Mouse (Mus musculus) cerebellum, adult (tissue): ENCODE measurements around the gene Gcnt1.
A peak's percentile ranks its signal among the peaks of the same experiment; 100 is the strongest.

Experiments
- ATAC-seq: cut with Nextera tagmentation; 2 replicates; pipeline ENCODE4 v1.9.2; 2017; ENCODE audit warnings: mild to moderate bottlenecking, moderate library complexity, mixed read lengths; ENCODE audit not compliant: insufficient number of reproducible peaks, low FRiP score, low TSS enrichment

Gene Gcnt1

DNA sequence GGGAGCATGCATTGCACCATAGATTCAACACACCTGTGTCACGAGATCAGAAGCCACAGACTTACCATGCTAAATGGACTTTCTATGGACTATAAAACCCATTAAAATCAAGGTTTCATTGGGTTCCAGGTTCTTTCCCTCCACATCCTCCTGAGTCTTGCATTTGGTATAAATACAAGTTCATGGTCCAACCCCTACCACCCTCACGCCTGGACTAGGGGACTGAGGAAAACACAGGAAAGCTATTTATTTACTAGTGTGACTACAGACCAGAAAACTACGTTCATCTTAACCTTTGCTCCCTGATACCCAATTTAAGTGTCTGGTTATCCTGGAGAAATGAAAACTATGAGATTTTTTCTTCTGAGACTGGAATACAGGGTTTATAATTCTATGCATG is at the start of gene Gcnt1:
Gene Gcnt1, minus strand, starts transcription at position 144 of the 400 bp plus-strand sequence.
- ATAC-seq, result no peak

DNA sequence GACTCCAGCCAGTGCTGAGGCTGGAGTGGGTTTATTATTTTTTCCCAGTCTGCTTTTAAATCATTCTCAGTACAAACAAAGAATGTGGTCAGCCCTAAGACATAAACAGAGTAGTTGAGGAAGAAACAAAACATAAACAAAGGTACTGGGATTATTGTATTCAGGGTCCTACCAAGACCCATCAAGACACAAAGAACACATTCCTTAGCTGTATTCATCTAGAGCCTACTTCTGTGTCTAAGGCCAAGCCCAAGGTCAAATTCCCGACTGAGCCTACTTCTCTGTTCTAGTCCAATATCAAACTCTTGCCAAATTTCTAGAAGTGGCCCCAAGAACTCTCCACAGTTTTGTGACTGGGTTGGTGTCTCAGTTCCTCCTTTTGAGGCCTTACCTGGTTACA is 45.2 kb upstream of the Gcnt1 start:
- no peak for ATAC-seq

DNA sequence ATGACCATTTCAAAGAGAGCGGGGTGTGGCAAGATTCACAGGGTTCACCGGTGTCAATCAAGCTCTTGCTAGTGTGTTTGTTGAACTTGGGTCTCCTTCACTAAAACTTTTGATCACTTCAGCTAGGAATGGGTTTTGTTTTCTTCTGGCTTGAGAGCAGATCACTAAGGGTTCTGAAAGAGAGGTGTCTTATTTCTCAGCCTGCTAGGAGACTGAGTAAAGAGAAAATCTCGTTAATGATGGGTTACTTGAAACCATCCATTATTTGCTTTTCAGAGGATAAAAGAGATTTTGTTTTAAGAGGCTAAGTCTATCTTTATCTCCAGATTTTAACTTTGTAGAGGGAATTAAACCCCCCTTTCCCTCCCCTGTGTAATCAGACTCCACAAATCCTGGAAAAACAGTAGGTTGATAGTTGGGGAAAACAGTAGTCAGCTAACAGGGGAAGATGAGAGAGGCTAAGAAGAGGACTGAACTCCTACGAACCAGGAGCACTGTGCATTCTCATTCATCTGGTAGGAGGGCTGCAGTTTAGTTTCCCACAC is 40.3 kb upstream of the Gcnt1 start:
- ATAC-seq, result no peak

DNA sequence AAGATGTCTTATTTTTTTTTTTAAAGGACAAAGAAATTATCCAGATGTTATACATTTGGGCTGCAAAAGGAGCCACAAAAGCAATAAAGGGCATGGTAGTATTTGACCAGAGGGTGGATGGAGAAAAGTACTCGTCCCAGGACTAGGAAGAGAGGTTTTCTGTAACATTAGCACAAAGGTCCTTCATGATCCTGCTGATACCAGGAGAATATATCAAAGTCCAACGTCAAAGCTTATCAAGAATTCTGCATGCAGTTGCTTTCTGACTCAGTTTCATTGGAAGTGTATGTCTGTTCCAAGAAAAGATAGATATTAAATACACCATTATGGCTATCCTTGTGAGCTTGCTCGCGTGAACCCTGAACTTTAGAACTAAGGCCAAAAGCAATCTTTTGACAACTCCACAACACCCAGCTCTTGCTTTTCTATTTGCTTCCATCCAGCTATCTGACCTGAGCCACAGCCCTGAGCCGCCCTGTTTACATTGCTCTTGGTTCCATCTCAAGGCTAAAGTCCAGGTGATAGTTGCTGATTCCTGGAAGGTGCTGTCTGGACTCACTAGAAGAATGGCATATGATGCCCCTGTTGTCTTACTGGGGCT is 37.9 kb upstream of the Gcnt1 start:
- ATAC-seq, result no peak

DNA sequence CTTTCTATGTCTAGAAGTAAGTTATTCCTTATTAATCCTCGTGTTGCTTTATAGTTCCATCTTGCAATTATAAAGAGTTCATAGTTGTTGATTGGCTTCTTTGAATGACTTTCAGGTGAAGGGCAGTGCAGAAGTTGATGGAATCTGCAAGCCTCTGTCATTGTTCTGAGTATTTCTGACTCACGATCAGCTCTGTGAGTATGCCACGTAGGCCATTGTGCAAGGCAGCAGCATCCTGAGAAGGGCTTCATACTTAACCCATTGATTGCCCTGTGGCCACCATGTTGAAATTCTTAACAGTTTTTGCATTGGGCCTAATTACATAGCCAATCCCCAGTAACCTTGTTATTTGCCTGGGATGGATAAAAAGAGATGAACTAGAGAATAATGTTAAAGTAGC is 36.7 kb upstream of the Gcnt1 start:
- no peak for ATAC-seq

DNA sequence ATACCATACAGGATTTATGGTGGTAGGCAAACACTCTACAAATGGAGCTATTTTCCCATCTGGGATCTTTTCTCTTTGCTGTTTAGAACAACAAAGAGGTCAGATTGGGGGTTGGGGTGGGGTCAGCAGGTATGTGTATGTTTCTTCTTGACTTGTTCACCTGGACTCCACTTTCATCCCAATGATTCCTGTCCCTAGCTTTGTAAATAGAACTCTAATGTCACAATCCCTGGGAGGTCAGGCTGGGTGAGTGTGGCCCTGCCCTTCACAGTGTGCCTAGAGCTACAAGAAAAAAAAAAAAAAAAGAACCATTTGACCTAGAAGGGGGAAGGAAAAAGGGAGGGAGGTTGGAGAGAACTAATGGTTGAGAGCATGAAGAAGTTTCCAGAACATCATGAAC is 35.9 kb upstream of the Gcnt1 start:
- ATAC-seq, result no peak

DNA sequence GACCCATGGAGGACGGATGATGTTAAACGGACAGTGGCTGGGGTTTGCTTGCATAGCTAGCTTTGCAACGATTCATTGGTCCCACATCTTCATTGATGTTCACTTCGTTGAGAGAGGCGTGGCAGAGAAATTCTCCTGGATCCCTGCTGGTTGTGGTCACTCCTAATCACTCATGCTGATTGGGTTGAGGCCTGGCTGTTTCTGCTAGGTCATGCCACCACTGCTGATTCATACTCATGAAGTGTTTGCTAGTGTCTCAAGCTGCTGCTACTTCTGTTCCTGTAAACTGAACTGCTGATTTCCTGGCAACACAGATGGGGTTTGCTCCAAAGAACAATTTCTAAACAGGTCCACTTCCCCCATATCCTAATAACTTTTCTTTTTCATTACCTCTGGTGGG is 34.2 kb upstream of the Gcnt1 start:
- ATAC-seq, result no peak

DNA sequence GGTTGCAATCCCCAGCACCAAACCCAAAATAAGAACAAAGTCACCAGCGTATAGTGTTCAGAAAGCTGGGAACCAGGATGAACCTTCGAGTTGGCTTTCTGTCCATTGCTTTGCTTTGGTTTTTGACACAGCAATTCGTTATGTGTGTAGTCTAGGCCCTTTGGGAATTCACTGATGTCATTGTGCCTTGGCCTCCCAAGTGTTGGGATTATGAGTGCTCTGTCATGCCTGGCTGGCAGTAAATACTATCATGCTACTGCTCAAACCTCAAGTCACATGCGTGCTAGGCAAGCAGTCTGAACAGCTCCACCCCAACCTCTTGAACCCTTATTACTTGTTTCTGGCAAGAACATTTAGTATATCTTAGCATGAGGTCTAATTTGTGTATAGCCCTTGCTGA is 30.5 kb upstream of the Gcnt1 start:
- no peak for ATAC-seq

DNA sequence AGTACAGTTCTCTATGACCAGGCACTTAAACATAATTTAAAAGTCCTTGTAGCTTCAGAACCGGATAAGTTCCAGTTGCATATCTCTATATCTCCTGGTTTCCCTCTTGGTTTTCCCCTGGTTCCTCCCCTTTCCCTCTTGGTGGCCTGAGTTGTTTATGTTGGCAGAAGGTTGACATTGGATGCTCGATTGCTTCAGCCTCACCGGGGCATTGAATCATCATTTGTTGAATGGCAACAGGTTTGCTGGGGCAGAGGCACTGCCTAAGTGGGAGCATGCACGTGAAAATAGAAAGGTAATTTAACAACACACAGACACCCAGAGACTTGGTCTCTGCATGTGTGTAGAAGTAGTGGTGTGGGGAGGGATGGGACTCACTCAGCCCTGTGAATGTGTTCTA is 27.9 kb upstream of the Gcnt1 start:
- ATAC-seq, result no peak

DNA sequence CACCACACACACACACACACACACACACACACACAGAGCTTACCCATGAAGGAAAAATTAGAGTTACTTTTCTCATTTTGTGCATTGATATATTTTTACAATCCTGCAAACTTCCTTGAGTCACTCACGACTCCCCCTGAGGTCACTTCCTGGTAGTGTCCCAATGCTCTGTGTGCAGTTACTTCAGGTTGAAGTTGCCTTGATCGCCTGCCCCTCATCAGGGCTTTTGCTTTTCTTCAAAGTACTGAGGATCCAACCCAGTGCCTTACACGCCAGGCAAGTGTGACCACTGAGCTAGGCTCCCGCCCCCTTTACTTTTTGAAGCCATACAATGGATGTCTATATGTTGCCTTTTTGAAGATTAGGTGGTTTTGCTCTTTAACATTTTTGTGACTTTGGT is 27.3 kb upstream of the Gcnt1 start:
- no peak for ATAC-seq

DNA sequence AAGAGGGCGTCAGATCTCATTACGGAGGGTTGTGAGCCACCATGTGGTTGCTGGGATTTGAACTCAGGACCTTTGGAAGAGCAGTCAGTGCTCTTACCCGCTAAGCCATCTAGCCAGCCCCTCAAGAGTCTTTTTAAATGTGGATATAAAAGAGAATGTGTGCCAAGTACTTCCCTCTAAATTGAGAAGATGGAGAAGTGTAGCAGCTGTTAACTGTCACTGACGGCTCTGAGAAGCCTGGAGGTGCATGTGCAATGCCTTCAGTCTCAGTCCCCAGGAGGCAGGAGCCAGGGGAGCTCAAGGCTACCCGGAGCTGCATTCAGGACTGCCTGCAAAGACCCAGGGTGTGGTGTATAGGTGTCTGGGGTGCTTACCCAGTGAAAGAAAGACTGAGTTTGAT is 25.3 kb upstream of the Gcnt1 start:
- ATAC-seq, result no peak

DNA sequence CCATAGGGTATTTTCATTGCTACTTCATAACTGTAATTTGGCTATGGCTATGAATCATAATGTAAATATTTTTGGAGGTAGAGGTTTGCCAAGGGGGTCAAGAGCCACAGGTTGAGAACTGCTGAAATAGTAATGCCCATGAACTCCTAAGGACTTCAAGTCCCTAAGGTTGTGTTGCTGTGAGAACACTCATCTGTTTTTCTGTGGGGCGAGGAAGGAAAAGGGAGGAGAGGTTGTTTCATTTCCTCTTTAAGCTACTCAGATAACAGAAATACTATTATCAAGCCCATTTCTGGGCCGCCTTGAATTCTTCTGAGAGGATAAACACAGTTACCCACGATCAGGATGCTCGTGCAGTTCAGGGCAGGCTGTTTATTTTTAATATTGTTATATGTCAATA is 24.2 kb upstream of the Gcnt1 start:
- no peak for ATAC-seq

DNA sequence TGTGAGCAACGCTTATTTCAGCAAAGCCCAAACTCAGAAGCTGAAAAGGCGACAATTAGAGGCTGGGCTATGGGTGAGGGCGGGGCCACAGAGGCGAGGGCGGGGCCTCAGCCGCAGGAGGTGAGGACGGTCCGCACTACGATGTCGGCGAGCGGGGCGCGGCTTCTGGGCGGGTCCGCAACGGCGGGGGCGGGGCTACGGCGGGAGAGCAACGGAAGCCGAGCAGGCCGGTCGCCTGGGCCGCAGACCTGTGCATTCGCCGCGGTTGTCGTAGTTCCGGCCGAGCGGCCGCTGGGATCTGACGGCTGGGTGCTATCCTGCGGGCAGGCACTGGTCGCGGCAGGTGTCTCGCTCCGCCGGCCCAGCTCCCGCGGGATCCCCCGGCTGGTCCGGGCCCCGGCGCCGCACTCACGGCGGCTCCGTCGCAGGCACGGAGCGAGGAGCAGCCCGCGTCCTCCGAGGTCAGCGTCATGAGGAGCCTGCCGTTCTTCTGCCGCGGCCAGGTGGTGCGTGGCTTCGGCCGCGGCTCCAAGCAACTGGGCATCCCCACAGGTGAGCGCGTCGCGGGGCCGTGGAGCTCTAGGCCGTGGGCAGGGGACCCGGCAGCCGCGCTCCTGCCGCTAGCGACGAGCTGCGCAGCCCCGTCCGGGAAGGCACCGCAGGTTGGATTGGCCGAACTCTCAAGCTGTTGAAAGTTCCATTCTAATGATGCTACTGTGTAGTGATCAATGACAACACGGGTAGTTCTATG is 21.4 kb upstream of the Gcnt1 start, which contains the start of gene Rfk:
Gene Rfk, plus strand, starts transcription at position 203 of the 751 bp plus-strand sequence.
- peak; percentile 87 for ATAC-seq

DNA sequence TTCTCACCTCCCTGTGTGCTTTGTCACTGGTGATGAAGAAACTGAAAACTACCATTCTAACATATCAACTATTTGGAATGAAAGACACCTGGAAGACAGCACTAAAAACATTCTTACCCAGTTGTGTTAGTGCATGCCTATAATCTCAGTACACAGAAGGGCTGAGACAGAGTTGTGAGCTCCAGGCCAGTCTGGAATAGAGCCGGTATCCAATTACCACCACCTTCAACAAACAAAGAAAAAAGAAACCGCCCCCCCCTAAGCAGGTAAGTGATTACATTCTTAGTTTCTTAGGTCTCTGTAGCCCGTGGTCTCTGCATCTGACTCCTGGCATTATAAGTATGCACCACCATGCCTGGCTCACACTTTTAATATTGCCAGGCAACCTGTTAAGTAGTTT is 20.2 kb upstream of the Gcnt1 start:
- no peak for ATAC-seq

DNA sequence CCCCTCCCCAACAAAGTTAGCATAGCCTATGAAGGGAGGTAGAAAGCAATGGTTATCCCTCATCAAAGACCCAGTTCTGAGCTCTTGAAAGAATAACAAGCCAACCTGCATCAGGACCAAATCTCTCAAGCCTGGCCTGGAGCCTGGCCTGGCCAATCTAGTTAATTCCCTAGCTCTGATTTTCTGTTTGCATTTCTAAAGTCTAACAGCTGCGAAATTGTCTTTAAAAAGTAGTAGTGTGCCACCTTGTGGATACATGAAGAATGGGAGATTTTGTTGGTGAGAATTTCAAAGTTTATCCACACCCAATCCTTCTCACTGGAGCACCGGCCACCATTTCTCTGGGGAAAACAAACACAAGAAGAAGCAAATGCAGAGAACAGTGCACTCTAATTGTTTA is 15.8 kb upstream of the Gcnt1 start:
- ATAC-seq, result no peak

DNA sequence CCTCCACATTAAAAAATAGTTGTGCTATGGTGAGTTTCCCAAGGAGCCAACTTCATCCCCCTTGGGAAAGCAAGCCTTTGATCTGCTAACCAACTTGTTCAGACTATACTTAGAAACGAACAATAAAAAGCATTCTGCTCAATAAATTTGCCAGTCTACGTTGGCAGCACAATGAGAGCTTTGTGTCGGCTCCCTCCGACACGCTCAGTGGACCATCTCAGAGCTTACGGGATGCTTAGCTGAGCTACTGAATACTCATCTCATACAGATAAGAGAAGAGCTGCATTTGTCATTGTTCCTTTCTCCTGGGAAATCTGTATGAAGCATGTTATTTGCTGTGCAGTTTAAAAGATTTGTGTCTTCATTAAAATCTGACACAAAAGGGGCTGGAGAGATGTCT is 13.8 kb upstream of the Gcnt1 start:
- ATAC-seq, result no peak

DNA sequence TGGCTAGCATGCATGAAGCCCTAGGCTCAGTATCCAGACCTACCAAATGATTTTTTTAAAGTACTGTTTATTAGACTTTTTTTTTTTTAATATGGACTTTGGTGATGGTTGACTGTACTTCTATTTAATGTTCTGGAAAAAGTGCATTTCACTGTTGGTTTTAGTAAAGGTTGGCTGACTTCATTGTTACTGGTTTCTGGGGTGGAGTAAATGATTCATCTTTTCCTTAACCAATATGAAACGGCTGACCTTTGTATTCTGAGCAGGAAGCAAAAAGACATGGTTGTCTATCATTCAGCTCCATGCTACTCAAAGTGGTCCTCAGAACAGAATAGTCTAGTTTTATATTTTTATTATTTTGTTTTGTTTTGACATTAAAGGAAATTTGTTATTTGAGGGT is 12.8 kb upstream of the Gcnt1 start:
- no peak for ATAC-seq

DNA sequence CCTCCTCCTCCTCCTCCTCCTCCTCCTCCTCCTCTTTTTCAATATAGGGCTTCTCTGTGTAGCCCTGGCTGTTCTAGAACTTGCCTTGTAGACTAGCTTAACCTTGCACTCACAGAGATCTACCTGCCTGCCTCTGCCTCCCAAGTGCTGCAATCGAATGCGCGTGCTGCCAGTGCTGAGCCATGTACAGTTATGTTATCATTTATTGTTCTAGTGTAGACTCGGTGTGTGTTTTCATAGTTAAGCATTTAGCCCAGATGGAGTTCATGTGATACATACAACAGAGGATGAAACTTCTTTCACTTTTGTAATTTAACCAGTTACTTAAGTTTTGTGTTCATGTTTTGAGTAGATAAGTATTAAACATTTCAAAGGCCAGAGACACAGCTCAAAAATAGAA is 12.4 kb upstream of the Gcnt1 start:
- ATAC-seq, result no peak

DNA sequence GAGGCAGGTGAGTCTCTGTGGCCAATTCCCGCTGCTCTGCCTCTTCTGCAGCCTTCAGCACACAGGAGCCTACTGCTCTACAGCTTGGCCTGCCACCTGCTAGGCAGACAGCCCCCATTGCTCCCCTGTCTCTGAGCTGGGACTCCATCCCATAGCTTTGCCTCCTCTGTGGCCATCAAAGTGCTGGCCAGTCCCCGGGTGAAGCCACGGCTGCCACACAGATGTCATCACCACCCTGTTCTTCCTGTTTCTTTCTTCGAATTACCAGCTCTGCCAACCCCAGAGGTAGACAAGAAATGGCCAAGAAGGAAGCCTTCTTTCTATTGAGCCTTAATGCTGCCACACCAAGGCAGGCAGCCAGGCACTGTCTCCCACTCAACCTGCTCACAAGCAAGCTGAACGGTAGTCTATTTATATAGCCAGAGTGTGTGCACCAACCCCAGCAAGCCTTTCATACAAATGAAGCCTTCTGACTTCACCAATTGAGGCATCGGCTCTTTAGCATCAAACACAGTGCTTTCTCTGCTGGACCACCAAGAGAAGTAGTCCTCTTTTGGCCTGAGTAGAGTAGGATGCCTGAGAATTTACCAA is 10.3 kb upstream of the Gcnt1 start:
- ATAC-seq, result no peak

DNA sequence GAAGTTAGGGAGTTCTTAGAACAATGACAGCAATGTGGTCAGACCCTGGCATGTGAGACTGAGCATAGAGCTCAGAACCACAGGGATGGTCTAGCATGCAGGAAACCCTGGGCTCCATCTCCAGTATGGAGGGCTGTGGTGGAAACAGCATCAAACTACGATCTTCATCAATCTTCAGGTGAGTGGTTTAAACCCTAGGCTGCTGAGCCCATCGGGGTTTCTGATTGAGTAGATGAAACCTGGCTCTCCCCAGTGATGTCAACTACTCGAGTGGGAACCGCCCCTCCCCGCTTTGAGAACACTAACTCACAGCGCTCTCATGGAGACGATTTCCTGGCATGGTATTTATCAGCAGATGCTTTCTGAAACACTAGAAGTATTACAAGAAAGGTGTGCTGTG is 7.9 kb upstream of the Gcnt1 start:
- no peak for ATAC-seq

DNA sequence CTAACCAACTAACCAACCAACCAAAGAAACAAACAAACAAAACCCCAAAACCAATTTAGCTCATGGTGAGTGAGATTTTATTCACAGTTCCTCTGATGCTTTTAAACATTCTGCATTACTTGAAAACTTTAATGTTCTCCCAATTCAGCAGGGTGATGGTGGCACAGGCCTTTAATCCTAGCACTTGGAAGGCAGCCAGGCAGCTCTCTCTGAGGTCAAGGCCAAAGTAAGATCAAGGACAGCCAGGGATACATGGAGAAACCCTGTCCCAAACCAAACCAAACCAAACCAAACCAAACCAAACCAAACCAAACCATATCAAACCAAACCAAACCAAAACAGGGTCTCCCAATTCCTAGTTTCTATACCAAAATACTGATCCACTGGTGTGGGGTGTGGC is 6.2 kb upstream of the Gcnt1 start:
- no peak for ATAC-seq

DNA sequence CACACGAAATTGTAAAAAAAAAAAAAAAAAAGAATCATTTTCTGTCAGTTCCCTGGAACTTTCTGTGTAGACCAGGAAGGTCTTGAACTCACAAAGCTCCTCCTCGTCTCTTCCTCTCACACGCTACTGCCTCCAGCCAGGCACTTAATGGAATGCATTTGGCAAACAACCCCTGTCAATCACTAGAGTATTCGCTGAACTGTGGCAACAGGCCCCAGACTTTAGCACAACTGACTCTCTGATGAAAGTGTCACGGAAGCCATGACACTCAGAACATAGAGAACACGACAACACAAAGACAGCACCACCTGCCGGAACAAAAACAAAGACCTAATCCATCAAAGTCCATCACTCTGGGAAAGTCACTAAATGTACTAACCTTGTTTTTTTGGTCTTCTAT is 3.1 kb downstream of the Gcnt1 start:
- ATAC-seq, result no peak
